Mouse (Mus musculus): ENCODE results near the gene Espl1.
"Not testable (repeated sequence)": the region's sequence is repeated elsewhere in the genome, so short reads cannot be mapped to it uniquely, and the experiment has no call there.

The Espl1 gene

GRCm38 (mm10) chr15:102335254-102335653, 39.2 kb downstream of the Espl1 start:
- no peak for DNase-seq (ENCODE audit: low spot score)

GRCm38 (mm10) chr15:102335925-102336324, 39.9 kb downstream of the Espl1 start:
- not testable (repeated sequence) for DNase-seq (ENCODE audit: low spot score)

- no peak for DNase-seq (ENCODE audit: low spot score)
These were observed 40.9 kb downstream of the Espl1 start for GRCm38 (mm10) chr15:102336946-102337345.

GRCm38 (mm10) chr15:102339612-102340011, 43.5 kb downstream of the Espl1 start:
- no peak for DNase-seq (ENCODE audit: low spot score)

- no peak for DNase-seq (ENCODE audit: low spot score)
These were observed 45.5 kb downstream of the Espl1 start for GRCm38 (mm10) chr15:102341580-102341979.

GRCm38 (mm10) chr15:102344490-102344889, 48.4 kb downstream of the Espl1 start:
- no peak for DNase-seq (ENCODE audit: low spot score)

GRCm38 (mm10) chr15:102346444-102346843, 50.4 kb downstream of the Espl1 start:
- no peak for DNase-seq (ENCODE audit: low spot score)

GRCm38 (mm10) chr15:102350138-102350941, 54.3 kb downstream of the Espl1 start, which contains the start of gene Aaas:
Aaas (minus strand) TSS chr15:102350771.
- DNase-seq (ENCODE audit: low spot score): peak; percentile 88

- no peak for DNase-seq (ENCODE audit: low spot score)
These were observed 54.9 kb downstream of the Espl1 start for GRCm38 (mm10) chr15:102350942-102351291.

- DNase-seq (ENCODE audit: low spot score): no peak
These were observed 56.1 kb downstream of the Espl1 start for GRCm38 (mm10) chr15:102352177-102352576.

GRCm38 (mm10) chr15:102353986-102354385, 57.9 kb downstream of the Espl1 start:
- no peak for DNase-seq (ENCODE audit: low spot score)

GRCm38 (mm10) chr15:102355134-102355870, 59.2 kb downstream of the Espl1 start:
- DNase-seq (ENCODE audit: low spot score): peak; percentile 44

GRCm38 (mm10) chr15:102355871-102356441, 59.9 kb downstream of the Espl1 start:
- no peak for DNase-seq (ENCODE audit: low spot score)

GRCm38 (mm10) chr15:102356501-102357325, 60.6 kb downstream of the Espl1 start:
- no peak for DNase-seq (ENCODE audit: low spot score)

GRCm38 (mm10) chr15:102358126-102358525, 62.1 kb downstream of the Espl1 start:
- DNase-seq (ENCODE audit: low spot score): no peak

GRCm38 (mm10) chr15:102358834-102359233, 62.8 kb downstream of the Espl1 start:
- no peak for DNase-seq (ENCODE audit: low spot score)

- no peak for DNase-seq (ENCODE audit: low spot score)
These were observed 66.6 kb downstream of the Espl1 start for GRCm38 (mm10) chr15:102362648-102363047.

GRCm38 (mm10) chr15:102364678-102365077, 68.6 kb downstream of the Espl1 start:
- no peak for DNase-seq (ENCODE audit: low spot score)

- no peak for DNase-seq (ENCODE audit: low spot score)
These were observed 70.2 kb downstream of the Espl1 start for GRCm38 (mm10) chr15:102366238-102366637.

- DNase-seq (ENCODE audit: low spot score): no peak
These were observed 70.8 kb downstream of the Espl1 start, which contains the start of gene Sp7 for GRCm38 (mm10) chr15:102366733-102367344. Sp7 (minus strand) TSS chr15:102367182.

- DNase-seq (ENCODE audit: low spot score): no peak
These were observed 73.9 kb downstream of the Espl1 start for GRCm38 (mm10) chr15:102369972-102370371.

Measured in ovary, adult 18-20 months (tissue).